Mouse (Mus musculus): Measurements from ENCODE around the gene Id1. TPM values are rescaled to one million over a fixed set of nuclear protein-coding genes. Genes with fewer than 3 reads are reported as not detected.

The Id1 gene
- polyA plus RNA-seq, 1 experiment: 916 TPM

GRCm38 (mm10) chr2:152738341-152738740 lies 2.3 kb downstream of the Id1 start:
- Histone ChIP-seq H3K36me3 (ENCODE audit: control insufficient read depth, insufficient read depth, low read length) (peaks cover 12% of the 10 kb centered on the region; the same call in 1 of the 2 replicates), H3K27me3 (ENCODE audit: control insufficient read depth, insufficient read depth, low read length) (no peaks in the 10 kb centered on the region), H3K27ac (ENCODE audit: insufficient read depth, low read depth, low read length) (peak overlapping the region; percentile 100), H3K4me1 (ENCODE audit: control insufficient read depth, insufficient read depth, insufficient read length, low read length) (peaks cover 18% of the 10 kb centered on the region), H3K4me3 (ENCODE audit: low read depth, low read length) (peak overlapping the region; percentile 96)
- 23% methylated on average over 2 of the region's 2 CpGs for WGBS
- no peak for TF ChIP-seq POLR2A (IDR thresholded peaks at IDR 0.05; ENCODE audit: low read depth, low read length)
- TF ChIP-seq CTCF (IDR thresholded peaks at IDR 0.05; ENCODE audit: extremely low read depth, insufficient read length, insufficient replicate concordance, low read depth, low read length): no peak

- H3K4me1 ChIP-seq (ENCODE audit: control insufficient read depth, insufficient read depth, insufficient read length, low read length): peaks cover 17% of the 10 kb centered on the region
- peak overlapping the region; percentile 100 for H3K27ac ChIP-seq (ENCODE audit: insufficient read depth, low read depth, low read length)
- under 1% methylated on average over 36 of the region's 36 CpGs for WGBS
- H3K36me3 ChIP-seq (ENCODE audit: control insufficient read depth, insufficient read depth, low read length): peaks cover 12% of the 10 kb centered on the region; the same call in 1 of the 2 replicates
- peak overlapping the region; percentile 54 for H3K4me3 ChIP-seq (ENCODE audit: low read depth, low read length)
- TF ChIP-seq CTCF (IDR thresholded peaks at IDR 0.05; ENCODE audit: extremely low read depth, insufficient read length, insufficient replicate concordance, low read depth, low read length): no peak
- peak; percentile 25; the same call in 1 of the 2 replicates for TF ChIP-seq POLR2A (IDR thresholded peaks at IDR 0.05; ENCODE audit: low read depth, low read length)
- H3K27me3 ChIP-seq (ENCODE audit: control insufficient read depth, insufficient read depth, low read length): no peaks in the 10 kb centered on the region
Measured at GRCm38 (mm10) chr2:152739031-152739841, 3.2 kb downstream of the Id1 start.

GRCm38 (mm10) chr2:152739842-152740260 lies 3.8 kb downstream of the Id1 start:
- TF ChIP-seq POLR2A (IDR thresholded peaks at IDR 0.05; ENCODE audit: low read depth, low read length): no peak
- TF ChIP-seq CTCF (IDR thresholded peaks at IDR 0.05; ENCODE audit: extremely low read depth, insufficient read length, insufficient replicate concordance, low read depth, low read length): no peak
- H3K4me3 ChIP-seq (ENCODE audit: low read depth, low read length): no peak overlapping the region
- H3K27ac ChIP-seq (ENCODE audit: insufficient read depth, low read depth, low read length): peak overlapping the region; percentile 100
- 3% methylated on average over 3 of the region's 3 CpGs for WGBS
- H3K4me1 ChIP-seq (ENCODE audit: control insufficient read depth, insufficient read depth, insufficient read length, low read length): peaks cover 17% of the 10 kb centered on the region
- peaks cover 12% of the 10 kb centered on the region; the same call in 1 of the 2 replicates for H3K36me3 ChIP-seq (ENCODE audit: control insufficient read depth, insufficient read depth, low read length)
- H3K27me3 ChIP-seq (ENCODE audit: control insufficient read depth, insufficient read depth, low read length): no peaks in the 10 kb centered on the region

GRCm38 (mm10) chr2:152740490-152740889 lies 4.4 kb downstream of the Id1 start:
- no peak for TF ChIP-seq CTCF (IDR thresholded peaks at IDR 0.05; ENCODE audit: extremely low read depth, insufficient read length, insufficient replicate concordance, low read depth, low read length)
- no peak for TF ChIP-seq POLR2A (IDR thresholded peaks at IDR 0.05; ENCODE audit: low read depth, low read length)
- H3K27me3 ChIP-seq (ENCODE audit: control insufficient read depth, insufficient read depth, low read length): no peaks in the 10 kb centered on the region
- H3K36me3 ChIP-seq (ENCODE audit: control insufficient read depth, insufficient read depth, low read length): peaks cover 12% of the 10 kb centered on the region; the same call in 1 of the 2 replicates
- H3K4me3 ChIP-seq (ENCODE audit: low read depth, low read length): no peak overlapping the region
- H3K27ac ChIP-seq (ENCODE audit: insufficient read depth, low read depth, low read length): peak overlapping the region; percentile 100
- peaks cover 17% of the 10 kb centered on the region for H3K4me1 ChIP-seq (ENCODE audit: control insufficient read depth, insufficient read depth, insufficient read length, low read length)
- WGBS: 49% methylated on average over 5 of the region's 5 CpGs

GRCm38 (mm10) chr2:152741153-152742041 lies 5.3 kb downstream of the Id1 start:
- Histone ChIP-seq H3K36me3 (ENCODE audit: control insufficient read depth, insufficient read depth, low read length) (peaks cover 12% of the 10 kb centered on the region; the same call in 1 of the 2 replicates), H3K4me1 (ENCODE audit: control insufficient read depth, insufficient read depth, insufficient read length, low read length) (peaks cover 17% of the 10 kb centered on the region), H3K27ac (ENCODE audit: insufficient read depth, low read depth, low read length) (peak overlapping the region; percentile 100), H3K4me3 (ENCODE audit: low read depth, low read length) (peak overlapping the region; percentile 30), H3K27me3 (ENCODE audit: control insufficient read depth, insufficient read depth, low read length) (no peaks in the 10 kb centered on the region)
- no peak for TF ChIP-seq POLR2A (IDR thresholded peaks at IDR 0.05; ENCODE audit: low read depth, low read length)
- WGBS: 7% methylated on average over 14 of the region's 14 CpGs

GRCm38 (mm10) chr2:152742435-152742834 lies 6.4 kb downstream of the Id1 start:
- peak; percentile 93 for TF ChIP-seq CTCF (IDR thresholded peaks at IDR 0.05; ENCODE audit: extremely low read depth, insufficient read length, insufficient replicate concordance, low read depth, low read length)
- TF ChIP-seq POLR2A (IDR thresholded peaks at IDR 0.05; ENCODE audit: low read depth, low read length): no peak
- H3K36me3 ChIP-seq (ENCODE audit: control insufficient read depth, insufficient read depth, low read length): peaks cover 6% of the 10 kb centered on the region; the same call in 1 of the 2 replicates
- H3K27me3 ChIP-seq (ENCODE audit: control insufficient read depth, insufficient read depth, low read length): no peaks in the 10 kb centered on the region
- peak overlapping the region; percentile 100 for H3K27ac ChIP-seq (ENCODE audit: insufficient read depth, low read depth, low read length)
- 16% methylated on average over 10 of the region's 10 CpGs for WGBS
- H3K4me1 ChIP-seq (ENCODE audit: control insufficient read depth, insufficient read depth, insufficient read length, low read length): peaks cover 17% of the 10 kb centered on the region
- H3K4me3 ChIP-seq (ENCODE audit: low read depth, low read length): no peak overlapping the region

All from small intestine, adult 2 months (tissue).